Mouse (Mus musculus) liver, embryonic 14 days (tissue): ENCODE data around the gene Cenpx. TPM values are rescaled to one million over a fixed set of nuclear protein-coding genes. Genes with fewer than 3 reads are reported as not detected.

ENCODE experiments used
- polyA plus RNA-seq: library from polyadenylated mRNA; depleted of rRNA; stranded (reverse); fragments of >200 nt; gene quantifications from 2 replicates; pipeline ENCODE4 v1.2.3, GENCODE M21; 2012; rRNA removed

Gene Cenpx
- 61.2 and 66.5 TPM in 2 replicates for polyA plus RNA-seq

DNA sequence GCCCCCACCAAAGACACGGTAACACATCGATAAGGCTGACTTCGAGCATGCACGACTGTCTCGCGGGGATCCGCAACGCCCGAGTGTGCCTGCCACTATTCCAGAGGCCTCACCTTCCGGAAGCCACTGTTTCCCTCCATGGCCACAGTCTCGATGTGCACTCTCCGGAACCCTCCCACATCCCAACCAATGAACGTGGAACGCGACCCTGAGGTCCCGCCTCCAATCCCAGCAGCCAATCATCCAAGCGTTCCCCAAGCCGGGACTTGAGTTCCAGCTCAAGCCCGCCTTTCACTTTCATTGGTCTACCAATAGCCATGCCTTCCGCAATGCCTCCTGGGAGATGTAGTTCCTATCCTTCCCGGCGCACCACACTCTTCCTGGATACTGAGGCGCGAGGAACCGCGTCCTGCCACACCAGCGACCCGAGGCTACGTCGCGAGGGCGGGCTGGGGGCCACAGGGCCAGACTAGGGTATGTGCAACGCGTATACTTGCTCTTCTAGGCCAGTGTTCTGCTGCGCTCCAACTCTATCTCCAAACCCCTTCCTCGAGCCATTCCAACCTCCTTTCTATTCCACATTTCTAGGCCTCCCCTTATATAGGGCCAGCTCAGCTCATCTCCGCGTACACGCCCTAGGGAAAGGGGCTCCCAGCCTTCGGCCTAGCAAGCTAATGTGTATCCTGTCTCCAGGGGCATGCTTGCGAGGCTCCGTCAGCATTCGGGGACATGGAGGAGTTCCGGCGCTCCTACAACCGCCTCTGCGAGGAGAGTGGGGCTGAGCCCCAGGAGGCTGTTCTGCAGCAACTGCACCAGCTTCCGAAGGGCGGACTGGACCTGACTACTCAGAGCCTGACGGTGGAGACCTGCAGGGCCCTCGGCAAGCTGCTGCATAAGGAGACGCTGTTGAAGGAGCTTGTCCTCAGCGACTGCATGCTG is at the start of gene Cenpx, which contains the start of gene Lrrc45:
Gene Cenpx (minus strand): TSS at position 159 of the 939 bp plus-strand sequence.
Gene Lrrc45 (plus strand): TSS at position 346 of the 939 bp plus-strand sequence.

GRCm38 (mm10) chr11:120762672-120763041 is 49.1 kb upstream of the Cenpx start, which contains the start of gene Hmga1b:
TSS of gene Hmga1b (plus strand) at chr11:120762794.

GRCm38 (mm10) chr11:120731858-120732680 is 18.5 kb upstream of the Cenpx start, which contains the start of gene Cbr2:
TSS of gene Cbr2 (minus strand) at chr11:120732114.

GRCm38 (mm10) chr11:120727169-120727527 is 13.6 kb upstream of the Cenpx start, which contains the start of gene Dcxr:
TSS of gene Dcxr (minus strand) at chr11:120727281.

DNA sequence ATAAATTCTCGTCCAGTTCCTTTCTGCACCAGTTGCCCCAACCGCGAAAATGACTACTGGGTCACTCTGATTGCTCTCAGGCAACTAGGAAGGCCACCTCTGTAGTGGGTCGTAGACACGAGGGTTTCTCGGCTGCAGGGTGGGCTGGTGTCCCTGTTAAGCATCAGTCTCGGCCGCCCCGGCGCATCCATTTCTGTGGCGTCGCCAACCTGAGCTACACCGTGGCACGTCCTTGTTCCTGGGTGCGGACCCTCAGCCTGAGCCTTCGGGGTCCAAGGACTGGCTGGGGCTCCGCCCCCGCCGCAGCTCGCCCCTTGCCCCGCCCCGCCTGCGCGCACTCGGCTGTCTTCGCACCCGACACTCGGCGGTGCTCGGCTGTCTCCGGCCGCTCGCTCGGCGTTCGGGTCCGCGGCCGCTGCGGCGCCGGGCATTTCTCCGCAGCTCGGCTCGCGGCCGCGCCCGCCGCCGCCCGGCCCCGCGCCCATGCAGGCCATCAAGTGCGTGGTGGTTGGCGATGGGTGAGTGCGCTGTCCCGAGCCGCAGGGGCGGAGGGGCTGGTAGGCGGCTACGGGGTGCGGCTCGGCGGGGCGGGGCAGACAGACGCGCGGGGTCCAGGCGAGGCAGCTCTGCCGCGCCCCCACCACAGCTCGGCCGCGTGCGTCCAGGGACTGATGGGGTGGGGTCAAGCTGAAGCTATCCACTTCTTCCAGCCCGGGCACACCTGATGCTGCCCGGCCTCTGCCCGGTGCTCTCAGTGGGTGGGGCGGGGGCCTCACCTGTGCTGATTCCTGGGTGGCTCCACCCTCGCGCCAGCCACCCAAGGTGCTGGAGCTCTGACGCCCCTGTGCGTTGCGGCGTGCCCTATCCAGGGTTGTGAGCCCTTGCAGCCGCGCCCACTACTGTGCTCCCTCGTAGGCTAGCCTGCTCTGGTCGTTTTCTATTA is 7.9 kb upstream of the Cenpx start, which contains the start of gene Rac3:
Gene Rac3 (plus strand): TSS at position 347 of the 943 bp plus-strand sequence.

DNA sequence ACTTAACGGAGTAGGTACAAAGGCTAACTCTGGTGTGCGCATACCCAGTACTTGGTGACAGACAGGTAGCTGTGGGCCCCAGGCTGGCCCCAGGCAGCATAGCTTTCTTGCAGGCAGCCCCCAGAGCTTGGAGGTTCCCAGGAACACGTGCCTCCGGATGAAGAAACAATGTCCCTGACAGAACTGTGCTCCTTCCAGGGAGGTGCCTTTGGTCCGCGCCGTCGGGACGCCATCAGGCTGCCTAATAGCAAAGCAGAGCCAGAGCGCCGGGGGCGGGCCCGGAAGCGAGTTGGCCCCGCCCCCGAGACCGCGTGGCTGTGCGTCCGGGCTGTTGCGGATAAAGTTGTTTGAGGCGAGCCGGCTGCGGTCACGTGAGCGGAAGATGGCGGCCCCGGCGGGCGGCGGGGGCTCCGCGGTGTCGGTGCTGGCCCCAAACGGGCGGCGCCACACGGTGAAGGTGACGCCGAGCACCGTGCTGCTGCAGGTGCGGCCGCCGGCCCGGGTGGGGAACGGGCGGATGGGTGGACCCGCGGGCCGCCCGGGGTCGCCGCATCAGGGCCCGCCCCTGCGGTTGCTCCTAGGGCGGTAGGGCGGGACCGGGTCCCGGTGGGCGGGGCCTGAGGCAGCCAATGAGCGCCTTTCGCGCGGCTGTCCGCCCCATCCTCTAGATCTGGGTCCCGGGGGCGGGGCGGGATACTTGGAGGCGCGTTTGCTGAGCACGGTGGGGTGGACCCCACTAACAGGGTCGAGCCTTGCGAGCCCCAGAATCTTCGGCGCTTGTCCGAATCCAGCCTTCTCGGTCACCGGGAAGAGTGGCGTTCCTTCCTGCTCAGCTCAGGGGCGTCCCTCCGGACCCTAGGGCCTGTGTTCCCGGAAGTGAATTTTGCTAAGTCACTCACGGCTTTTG is 40.6 kb downstream of the Cenpx start, which contains the start of gene Aspscr1:
Gene Aspscr1 (plus strand): TSS at position 287 of the 907 bp plus-strand sequence.

DNA sequence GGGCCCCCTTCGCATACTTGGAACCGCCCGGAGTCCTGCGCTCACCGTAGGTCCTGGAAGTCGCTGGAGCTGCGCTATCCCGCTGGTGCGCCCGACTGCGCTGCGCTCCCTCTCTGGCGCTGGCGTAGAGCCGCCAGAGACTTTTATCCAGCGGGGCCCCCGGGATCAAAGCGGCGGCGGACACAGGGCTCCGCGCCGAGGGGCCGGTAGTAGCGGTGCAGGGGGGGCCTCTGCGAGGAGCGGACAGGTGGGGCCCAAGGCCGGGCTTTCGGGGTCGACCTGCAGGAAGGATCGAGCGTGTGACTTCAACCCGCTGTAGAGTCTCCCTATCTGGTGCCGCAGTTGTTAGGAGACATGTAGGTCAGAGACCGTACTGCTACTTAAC is 52.5 kb downstream of the Cenpx start, which contains the start of gene Notum:
Gene Notum (minus strand): TSS at position 100 of the 385 bp plus-strand sequence.

Other genes starting within 250 kb of the Cenpx start
- 8.3 and 11.6 TPM in 2 replicates for gene Arl16, start 246.1 kb downstream of the Cenpx start, polyA plus RNA-seq
- gene Mrpl12, start 229.1 kb downstream of the Cenpx start, polyA plus RNA-seq, result 77.5 and 86.5 TPM in 2 replicates
- 27.2 and 31.8 TPM in 2 replicates for gene Slc25a10, start 221.9 kb downstream of the Cenpx start, polyA plus RNA-seq
- 16.1 and 19.1 TPM in 2 replicates for gene Gcgr, start 183.0 kb downstream of the Cenpx start, polyA plus RNA-seq
- gene Mcrip1, start 164.0 kb downstream of the Cenpx start, polyA plus RNA-seq, result 25.4 and 28.5 TPM in 2 replicates
- gene Ppp1r27, start 162.6 kb downstream of the Cenpx start, polyA plus RNA-seq, result 0.14 TPM in 1 of 2 replicates, not detected in the other
- gene P4hb, start 140.5 kb downstream of the Cenpx start, polyA plus RNA-seq, result 239 and 240 TPM in 2 replicates
- gene Arhgdia, start 132.1 kb downstream of the Cenpx start, polyA plus RNA-seq, result 151 and 168 TPM in 2 replicates
- 112 and 119 TPM in 2 replicates for gene Alyref, start 115.4 kb downstream of the Cenpx start, polyA plus RNA-seq
- 49.9 and 56.0 TPM in 2 replicates for gene Anapc11, start 115.3 kb downstream of the Cenpx start, polyA plus RNA-seq
- 4.6 and 5.4 TPM in 2 replicates for gene Npb, start 105.3 kb downstream of the Cenpx start, polyA plus RNA-seq
- gene Pcyt2, start 95.8 kb downstream of the Cenpx start, polyA plus RNA-seq, result 113 and 125 TPM in 2 replicates
- gene Sirt7, start 88.5 kb downstream of the Cenpx start, polyA plus RNA-seq, result 27.4 and 30.1 TPM in 2 replicates
- gene Mafg, start 80.1 kb downstream of the Cenpx start, polyA plus RNA-seq, result 25.1 and 29.7 TPM in 2 replicates
- 4.4 and 4.5 TPM in 2 replicates for gene Pycr1, start 70.0 kb downstream of the Cenpx start, polyA plus RNA-seq
- gene Myadml2, start 65.6 kb downstream of the Cenpx start, polyA plus RNA-seq, result 0.14 and 0.28 TPM in 2 replicates
- 0.22 and 0.43 TPM in 2 replicates for gene Notum, start 52.6 kb downstream of the Cenpx start, polyA plus RNA-seq
- 16.8 and 20.5 TPM in 2 replicates for gene Aspscr1, start 40.8 kb downstream of the Cenpx start, polyA plus RNA-seq
- 8.6 and 8.7 TPM in 2 replicates for gene Lrrc45, start 187 bp upstream of the Cenpx start, polyA plus RNA-seq
- 1.3 and 1.4 TPM in 2 replicates for gene Rac3, start 7.7 kb upstream of the Cenpx start, polyA plus RNA-seq
- gene Dcxr, start 13.5 kb upstream of the Cenpx start, polyA plus RNA-seq, result 9.4 and 10.1 TPM in 2 replicates
- gene Cbr2, start 18.4 kb upstream of the Cenpx start, polyA plus RNA-seq, result 0.16 TPM in 1 of 2 replicates, not detected in the other
- gene Hmga1b, start 49.1 kb upstream of the Cenpx start, polyA plus RNA-seq, result 2.8 and 3.7 TPM in 2 replicates
- 6.9 and 8.6 TPM in 2 replicates for gene Rfng, start 70.5 kb upstream of the Cenpx start, polyA plus RNA-seq
- gene Gps1, start 70.5 kb upstream of the Cenpx start, polyA plus RNA-seq, result 61.2 and 70.7 TPM in 2 replicates
- 30.8 and 33.4 TPM in 2 replicates for gene Dus1l, start 82.7 kb upstream of the Cenpx start, polyA plus RNA-seq
- gene Fasn, start 110.8 kb upstream of the Cenpx start, polyA plus RNA-seq, result 44.8 and 46.6 TPM in 2 replicates
- 1.4 and 1.7 TPM in 2 replicates for gene Ccdc57, start 219.1 kb upstream of the Cenpx start, polyA plus RNA-seq
- gene Slc16a3, start 234.7 kb upstream of the Cenpx start, polyA plus RNA-seq, result 19.7 and 22.6 TPM in 2 replicates